Mouse (Mus musculus) kidney, adult 8-10 months (tissue): Measurements from ENCODE around the gene Adk.

ENCODE experiments used
- DNase-seq, 2 experiments: peaks; one replicate each; pipeline ENCODE4 v3.0.0; 2022

The Adk gene

GRCm38 (mm10) chr14:21356286-21356685 is 303.9 kb downstream of the Adk start:
- no peak for DNase-seq

- DNase-seq = no peak
These were observed 307.0 kb downstream of the Adk start for GRCm38 (mm10) chr14:21359207-21359895.

- DNase-seq = no peak
These were observed 307.6 kb downstream of the Adk start for GRCm38 (mm10) chr14:21359896-21360525.

- DNase-seq = no peak
These were observed 314.7 kb downstream of the Adk start for GRCm38 (mm10) chr14:21367095-21367494.

GRCm38 (mm10) chr14:21368622-21369021 is 316.2 kb downstream of the Adk start:
- DNase-seq = no peak

GRCm38 (mm10) chr14:21369127-21369526 is 316.8 kb downstream of the Adk start:
- peak; percentile 54 to 65 for DNase-seq

- DNase-seq = no peak
These were observed 319.6 kb downstream of the Adk start for GRCm38 (mm10) chr14:21371946-21372345.

- DNase-seq = no peak
These were observed 320.3 kb downstream of the Adk start for GRCm38 (mm10) chr14:21372689-21373088.

GRCm38 (mm10) chr14:21383701-21384428 is 331.5 kb downstream of the Adk start:
- no peak for DNase-seq

- no peak for DNase-seq
These were observed 347.1 kb downstream of the Adk start for GRCm38 (mm10) chr14:21399506-21399905.

GRCm38 (mm10) chr14:21402157-21402601 is 349.8 kb downstream of the Adk start:
- DNase-seq = no peak

- DNase-seq = no peak
These were observed 350.4 kb downstream of the Adk start for GRCm38 (mm10) chr14:21402621-21403405.

- no peak for DNase-seq
These were observed 354.6 kb downstream of the Adk start for GRCm38 (mm10) chr14:21406946-21407345.

GRCm38 (mm10) chr14:21408846-21409245 is 356.5 kb downstream of the Adk start:
- DNase-seq = no peak

GRCm38 (mm10) chr14:21410769-21411477 is 358.5 kb downstream of the Adk start:
- DNase-seq = no peak

- no peak for DNase-seq
These were observed 359.1 kb downstream of the Adk start for GRCm38 (mm10) chr14:21411524-21411923.

- no peak for DNase-seq
These were observed 366.0 kb downstream of the Adk start for GRCm38 (mm10) chr14:21418332-21418731.

- DNase-seq = no peak
These were observed 375.0 kb downstream of the Adk start for GRCm38 (mm10) chr14:21427369-21427768.

GRCm38 (mm10) chr14:21433415-21433814 is 381.0 kb downstream of the Adk start:
- no peak for DNase-seq

- DNase-seq = no peak
These were observed 381.6 kb downstream of the Adk start for GRCm38 (mm10) chr14:21433995-21434394.

GRCm38 (mm10) chr14:21434686-21435085 is 382.3 kb downstream of the Adk start:
- no peak for DNase-seq

- DNase-seq = no peak
These were observed 387.4 kb downstream of the Adk start for GRCm38 (mm10) chr14:21439785-21440184.
